Mouse (Mus musculus) embryonic facial prominence, embryonic 10.5 days (tissue): ENCODE data around the gene Olfr1494. TPM values are rescaled to one million over a fixed set of nuclear protein-coding genes. Genes with fewer than 3 reads are reported as not detected.

Experiments used
- DNase-seq: peaks from one replicate; pipeline ENCODE4 v3.0.0-alpha.2; 2017; ENCODE audit warnings: low spot score
- H3K27ac ChIP-seq: fragments of 300-500 bp; sonication (generic); replicated peaks from 2 replicates; pipeline ENCODE4 v1.5.1; 2016; ENCODE audit warnings: mild to moderate bottlenecking
- H3K27me3 ChIP-seq: fragments of 300-500 bp; sonication (generic); replicated peaks from 2 replicates; pipeline ENCODE4 v1.6.1; 2016; ENCODE audit warnings: low read depth, mild to moderate bottlenecking; ENCODE audit not compliant: poor library complexity, severe bottlenecking
- H3K36me3 ChIP-seq: fragments of 300-500 bp; sonication (generic); replicated peaks from 2 replicates; pipeline ENCODE4 v1.6.1; 2016; ENCODE audit warnings: mild to moderate bottlenecking, moderate library complexity
- H3K4me1 ChIP-seq: fragments of 300-500 bp; sonication (generic); 2 replicates; pipeline ENCODE4 v1.6.1; 2016
- H3K4me3 ChIP-seq: fragments of 300-500 bp; sonication (generic); 2 replicates; pipeline ENCODE4 v1.5.1; 2016; ENCODE audit warnings: mild to moderate bottlenecking, moderate library complexity
- H3K9me3 ChIP-seq: fragments of 300-500 bp; sonication (generic); 2 replicates; pipeline ENCODE4 v1.6.1; 2016; ENCODE audit warnings: mild to moderate bottlenecking
- WGBS: fragments of 180-500 bp; shearing (Covaris S2); methylation state at CpG from one replicate; pipeline ENCODE4 v1.1.7; 2016; 5-methylcytosine and 5-hydroxymethylcytosine counted together
- polyA plus RNA-seq: library from polyadenylated mRNA; unstranded; fragments of >200 nt; fragmentation: Nextera tagmentation; extraction: Ambion mirVana; gene quantifications from 2 replicates; pipeline ENCODE4 v1.2.1, GENCODE M21; 2016

Olfr1494 gene
- not detected in 2 replicates for polyA plus RNA-seq

GRCm38 (mm10) chr19:13739428-13739827, at the start of gene Olfr1494:
Gene Olfr1494, plus strand, starts transcription at chr19:13739728.
- WGBS, result 92% methylated on average over 4 of the region's 4 CpGs
- H3K4me1 ChIP-seq, result no peaks in the 10 kb centered on the region
- DNase-seq, result no peak
- no peak within 1 kb of the TSS for H3K27ac ChIP-seq
- peaks cover 7% of the 10 kb centered on the region; the same call in 1 of the 2 replicates for H3K9me3 ChIP-seq
- no peaks in the 10 kb centered on the region for H3K27me3 ChIP-seq
- no peaks in the 10 kb centered on the region for H3K36me3 ChIP-seq
- no peak within 1 kb of the TSS for H3K4me3 ChIP-seq

GRCm38 (mm10) chr19:13696968-13697367, 42.6 kb upstream of the Olfr1494 start, which contains the start of gene Olfr1491:
Gene Olfr1491, plus strand, starts transcription at chr19:13697268.
- Histone ChIP-seq H3K4me1 (no peaks in the 10 kb centered on the region), H3K27me3 (no peaks in the 10 kb centered on the region), H3K27ac (no peak within 1 kb of the TSS), H3K4me3 (no peak within 1 kb of the TSS), H3K9me3 (no peaks in the 10 kb centered on the region), H3K36me3 (no peaks in the 10 kb centered on the region)
- no peak for DNase-seq
- WGBS, result 77% methylated on average over 3 of the region's 3 CpGs

- H3K27me3 ChIP-seq, result no peaks in the 10 kb centered on the region
- H3K4me1 ChIP-seq, result no peaks in the 10 kb centered on the region
- WGBS, result 63% methylated on average over 2 of the region's 2 CpGs
- H3K9me3 ChIP-seq, result peaks cover 7% of the 10 kb centered on the region; the same call in 1 of the 2 replicates
- no peak within 1 kb of the TSS for H3K27ac ChIP-seq
- DNase-seq, result no peak
- no peak within 1 kb of the TSS for H3K4me3 ChIP-seq
- H3K36me3 ChIP-seq, result no peaks in the 10 kb centered on the region
These were observed 16.6 kb upstream of the Olfr1494 start, which contains the start of gene Olfr1493-ps1 for GRCm38 (mm10) chr19:13722978-13723377. Gene Olfr1493-ps1, plus strand, starts transcription at chr19:13723278.

GRCm38 (mm10) chr19:13749366-13749765, 9.8 kb downstream of the Olfr1494 start:
- Histone ChIP-seq H3K36me3 (no peaks in the 10 kb centered on the region), H3K27ac (no peak overlapping the region), H3K4me3 (no peak overlapping the region), H3K9me3 (peaks cover 7% of the 10 kb centered on the region; the same call in 1 of the 2 replicates), H3K27me3 (no peaks in the 10 kb centered on the region), H3K4me1 (no peaks in the 10 kb centered on the region)
- no peak for DNase-seq
- 90% methylated on average over 1 of the region's 1 CpGs for WGBS

GRCm38 (mm10) chr19:13764306-13764705, 24.8 kb downstream of the Olfr1494 start, which contains the start of gene Olfr1495:
Gene Olfr1495, plus strand, starts transcription at chr19:13764606.
- WGBS, result 84% methylated on average over 3 of the region's 3 CpGs
- H3K27me3 ChIP-seq, result no peaks in the 10 kb centered on the region
- no peaks in the 10 kb centered on the region for H3K36me3 ChIP-seq
- no peaks in the 10 kb centered on the region for H3K4me1 ChIP-seq
- peaks cover 5% of the 10 kb centered on the region; the same call in 1 of the 2 replicates for H3K9me3 ChIP-seq
- H3K27ac ChIP-seq, result no peak within 1 kb of the TSS
- H3K4me3 ChIP-seq, result no peak within 1 kb of the TSS
- no peak for DNase-seq

GRCm38 (mm10) chr19:13768565-13769276, 29.2 kb downstream of the Olfr1494 start:
- WGBS, result 92% methylated on average over 9 of the region's 9 CpGs
- no peaks in the 10 kb centered on the region for H3K4me1 ChIP-seq
- no peak for DNase-seq
- no peak overlapping the region for H3K27ac ChIP-seq
- H3K4me3 ChIP-seq, result no peak overlapping the region
- peaks cover 7% of the 10 kb centered on the region; the same call in 1 of the 2 replicates for H3K9me3 ChIP-seq
- H3K36me3 ChIP-seq, result no peaks in the 10 kb centered on the region
- H3K27me3 ChIP-seq, result no peaks in the 10 kb centered on the region

GRCm38 (mm10) chr19:13777578-13777977, 38.0 kb downstream of the Olfr1494 start, which contains the start of gene Olfr1496:
Gene Olfr1496, plus strand, starts transcription at chr19:13777878.
- Histone ChIP-seq H3K27me3 (no peaks in the 10 kb centered on the region), H3K4me1 (no peaks in the 10 kb centered on the region), H3K4me3 (no peak within 1 kb of the TSS), H3K9me3 (no peaks in the 10 kb centered on the region), H3K36me3 (no peaks in the 10 kb centered on the region), H3K27ac (no peak within 1 kb of the TSS)
- DNase-seq, result no peak
- 74% methylated on average over 1 of the region's 1 CpGs for WGBS

- no peak for DNase-seq
- no peaks in the 10 kb centered on the region for H3K27me3 ChIP-seq
- no peaks in the 10 kb centered on the region for H3K36me3 ChIP-seq
- H3K4me3 ChIP-seq, result no peak within 1 kb of the TSS
- H3K4me1 ChIP-seq, result no peaks in the 10 kb centered on the region
- no peak within 1 kb of the TSS for H3K27ac ChIP-seq
- no peaks in the 10 kb centered on the region for H3K9me3 ChIP-seq
These were observed 58.6 kb downstream of the Olfr1494 start, which contains the start of gene Olfr1497 for GRCm38 (mm10) chr19:13798102-13798501. Gene Olfr1497, minus strand, starts transcription at chr19:13798202.

Other genes with a start within 250 kb of the Olfr1494 start
- gene Olfr1477, start 239.2 kb upstream of the Olfr1494 start, polyA plus RNA-seq, result not detected in 2 replicates
- not detected in 2 replicates for gene Olfr1480, start 211.8 kb upstream of the Olfr1494 start, polyA plus RNA-seq
- gene Olfr1484, start 156.2 kb upstream of the Olfr1494 start, polyA plus RNA-seq, result not detected in 2 replicates
- gene Olfr1487, start 122.4 kb upstream of the Olfr1494 start, polyA plus RNA-seq, result not detected in 2 replicates
- gene Olfr1489, start 108.1 kb upstream of the Olfr1494 start, polyA plus RNA-seq, result not detected in 2 replicates
- gene Olfr1490, start 88.6 kb upstream of the Olfr1494 start, polyA plus RNA-seq, result not detected in 2 replicates
- gene Olfr1491, start 42.5 kb upstream of the Olfr1494 start, polyA plus RNA-seq, result not detected in 2 replicates
- not detected in 2 replicates for gene Olfr1493-ps1, start 16.4 kb upstream of the Olfr1494 start, polyA plus RNA-seq
- not detected in 2 replicates for gene Olfr1495, start 24.9 kb downstream of the Olfr1494 start, polyA plus RNA-seq
- gene Olfr1496, start 38.1 kb downstream of the Olfr1494 start, polyA plus RNA-seq, result not detected in 2 replicates
- gene Olfr1497, start 58.5 kb downstream of the Olfr1494 start, polyA plus RNA-seq, result not detected in 2 replicates
- gene Olfr1499, start 79.7 kb downstream of the Olfr1494 start, polyA plus RNA-seq, result not detected in 2 replicates
- gene Olfr1500, start 90.8 kb downstream of the Olfr1494 start, polyA plus RNA-seq, result not detected in 2 replicates
- not detected in 2 replicates for gene Olfr1501, start 111.0 kb downstream of the Olfr1494 start, polyA plus RNA-seq
- not detected in 2 replicates for gene Olfr1502, start 122.1 kb downstream of the Olfr1494 start, polyA plus RNA-seq
- gene Olfr1504, start 158.2 kb downstream of the Olfr1494 start, polyA plus RNA-seq, result not detected in 2 replicates
- not detected in 2 replicates for gene Olfr1505, start 173.8 kb downstream of the Olfr1494 start, polyA plus RNA-seq